Mouse (Mus musculus): ENCODE results near the gene Ect2. TPM values are rescaled to one million over a fixed set of nuclear protein-coding genes. Genes with fewer than 3 reads are reported as not detected.

Gene Ect2
- polyA plus RNA-seq, 1 experiment from 2014 or later, result 78.9 TPM

DNA sequence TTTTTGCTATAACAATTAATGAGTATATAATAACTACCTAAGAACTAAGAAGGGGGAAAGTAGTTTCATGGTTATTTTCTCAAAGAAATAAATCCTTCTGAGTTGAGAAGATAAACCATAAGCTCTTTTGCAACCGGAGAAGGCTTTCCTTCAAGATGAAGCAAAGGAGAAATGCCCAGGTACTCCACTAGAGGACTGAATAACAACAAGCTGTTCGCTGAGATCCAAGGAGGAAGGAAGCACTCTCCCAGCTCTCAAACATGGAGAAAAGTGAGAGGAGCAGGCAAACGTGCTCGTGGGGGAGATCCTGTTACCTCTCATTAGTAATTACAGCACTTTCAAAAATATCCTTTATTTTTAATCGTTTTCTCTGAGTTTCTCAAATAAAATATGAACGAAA lies 46.5 kb downstream of the Ect2 start:
- H3K4me3 ChIP-seq (ENCODE audit: low read depth, low read length), result no peak overlapping the region
- H3K4me2 ChIP-seq (ENCODE audit: low read depth, severe bottlenecking), result no peak overlapping the region
- no peak overlapping the region for H3K9ac ChIP-seq (ENCODE audit: low read length)
- H3K4me1 ChIP-seq (ENCODE audit: control insufficient read depth, insufficient read depth, low read length), result no peaks in the 10 kb centered on the region
- 85% methylated on average over 6 of the region's 6 CpGs for WGBS
- no peak overlapping the region for H3K27ac ChIP-seq (replicated peaks; ENCODE audit: low read depth, low read length)
- peaks cover 6% of the 10 kb centered on the region; the same call in 1 of the 2 replicates for H3K36me3 ChIP-seq (ENCODE audit: control insufficient read depth, insufficient read depth, low read length)
- H3K27me3 ChIP-seq (ENCODE audit: control insufficient read depth, insufficient read depth, low read length), result no peaks in the 10 kb centered on the region
- no peaks in the 10 kb centered on the region for H3K9me3 ChIP-seq (ENCODE audit: control insufficient read depth, low read length)
- ATAC-seq (ENCODE audit: insufficient number of reproducible peaks, low FRiP score, low TSS enrichment, low read depth), result no peak
- DNase-seq (ENCODE audit: low spot score), result no peak

GRCm38 (mm10) chr3:27102965-27103364 lies 50.7 kb downstream of the Ect2 start:
- WGBS, result 97% methylated on average over 6 of the region's 6 CpGs
- Histone ChIP-seq H3K4me1 (ENCODE audit: control insufficient read depth, insufficient read depth, low read length) (no peaks in the 10 kb centered on the region), H3K4me3 (ENCODE audit: low read depth, low read length) (no peak overlapping the region), H3K27me3 (ENCODE audit: control insufficient read depth, insufficient read depth, low read length) (no peaks in the 10 kb centered on the region), H3K9ac (ENCODE audit: low read length) (no peak overlapping the region), H3K9me3 (ENCODE audit: control insufficient read depth, low read length) (no peaks in the 10 kb centered on the region), H3K27ac (replicated peaks; ENCODE audit: low read depth, low read length) (no peak overlapping the region), H3K4me2 (ENCODE audit: low read depth, severe bottlenecking) (no peak overlapping the region), H3K36me3 (ENCODE audit: control insufficient read depth, insufficient read depth, low read length) (peaks cover 10% of the 10 kb centered on the region; the same call in 1 of the 2 replicates)
- no peak for ATAC-seq (ENCODE audit: insufficient number of reproducible peaks, low FRiP score, low TSS enrichment, low read depth)
- DNase-seq (ENCODE audit: low spot score), result no peak

DNA sequence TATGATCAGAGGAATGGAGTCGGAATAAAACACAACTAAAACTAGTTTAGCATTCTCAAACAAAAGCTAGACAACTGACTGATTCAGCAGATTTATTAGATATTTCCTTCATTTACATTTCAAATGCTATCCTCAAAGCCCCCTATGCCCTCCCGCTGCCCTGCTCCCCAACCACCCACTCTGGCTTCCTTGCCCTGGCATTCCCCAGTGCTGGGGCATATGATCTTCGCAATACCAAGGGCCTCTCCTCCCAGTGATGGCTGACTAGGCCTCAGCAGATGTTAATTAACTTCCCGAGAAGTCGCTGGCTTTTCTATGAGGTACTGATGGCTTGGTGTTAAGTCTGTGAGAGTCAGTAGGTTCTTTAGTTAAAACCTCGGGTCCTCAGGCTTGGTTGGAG lies 55.0 kb downstream of the Ect2 start:
- DNase-seq (ENCODE audit: low spot score) (no peak), ATAC-seq (ENCODE audit: insufficient number of reproducible peaks, low FRiP score, low TSS enrichment, low read depth) (no peak)
- Histone ChIP-seq H3K4me2 (ENCODE audit: low read depth, severe bottlenecking) (no peak overlapping the region), H3K36me3 (ENCODE audit: control insufficient read depth, insufficient read depth, low read length) (peaks cover 11% of the 10 kb centered on the region; the same call in 1 of the 2 replicates), H3K9ac (ENCODE audit: low read length) (no peak overlapping the region), H3K27me3 (ENCODE audit: control insufficient read depth, insufficient read depth, low read length) (no peaks in the 10 kb centered on the region), H3K4me1 (ENCODE audit: control insufficient read depth, insufficient read depth, low read length) (no peaks in the 10 kb centered on the region), H3K27ac (replicated peaks; ENCODE audit: low read depth, low read length) (no peak overlapping the region), H3K4me3 (ENCODE audit: low read depth, low read length) (no peak overlapping the region), H3K9me3 (ENCODE audit: control insufficient read depth, low read length) (no peaks in the 10 kb centered on the region)
- 93% methylated on average over 6 of the region's 6 CpGs for WGBS

- ATAC-seq (ENCODE audit: insufficient number of reproducible peaks, low FRiP score, low TSS enrichment, low read depth) (no peak), DNase-seq (ENCODE audit: low spot score) (no peak)
- Histone ChIP-seq H3K4me2 (ENCODE audit: low read depth, severe bottlenecking) (no peak overlapping the region), H3K27me3 (ENCODE audit: control insufficient read depth, insufficient read depth, low read length) (no peaks in the 10 kb centered on the region), H3K4me1 (ENCODE audit: control insufficient read depth, insufficient read depth, low read length) (no peaks in the 10 kb centered on the region), H3K9me3 (ENCODE audit: control insufficient read depth, low read length) (no peaks in the 10 kb centered on the region), H3K4me3 (ENCODE audit: low read depth, low read length) (no peak overlapping the region), H3K9ac (ENCODE audit: low read length) (no peak overlapping the region), H3K36me3 (ENCODE audit: control insufficient read depth, insufficient read depth, low read length) (peaks cover 2% of the 10 kb centered on the region; the same call in 1 of the 2 replicates), H3K27ac (replicated peaks; ENCODE audit: low read depth, low read length) (no peak overlapping the region)
- 93% methylated on average over 6 of the region's 6 CpGs for WGBS
Observed at GRCm38 (mm10) chr3:27086221-27086620, 67.5 kb downstream of the Ect2 start.

DNA sequence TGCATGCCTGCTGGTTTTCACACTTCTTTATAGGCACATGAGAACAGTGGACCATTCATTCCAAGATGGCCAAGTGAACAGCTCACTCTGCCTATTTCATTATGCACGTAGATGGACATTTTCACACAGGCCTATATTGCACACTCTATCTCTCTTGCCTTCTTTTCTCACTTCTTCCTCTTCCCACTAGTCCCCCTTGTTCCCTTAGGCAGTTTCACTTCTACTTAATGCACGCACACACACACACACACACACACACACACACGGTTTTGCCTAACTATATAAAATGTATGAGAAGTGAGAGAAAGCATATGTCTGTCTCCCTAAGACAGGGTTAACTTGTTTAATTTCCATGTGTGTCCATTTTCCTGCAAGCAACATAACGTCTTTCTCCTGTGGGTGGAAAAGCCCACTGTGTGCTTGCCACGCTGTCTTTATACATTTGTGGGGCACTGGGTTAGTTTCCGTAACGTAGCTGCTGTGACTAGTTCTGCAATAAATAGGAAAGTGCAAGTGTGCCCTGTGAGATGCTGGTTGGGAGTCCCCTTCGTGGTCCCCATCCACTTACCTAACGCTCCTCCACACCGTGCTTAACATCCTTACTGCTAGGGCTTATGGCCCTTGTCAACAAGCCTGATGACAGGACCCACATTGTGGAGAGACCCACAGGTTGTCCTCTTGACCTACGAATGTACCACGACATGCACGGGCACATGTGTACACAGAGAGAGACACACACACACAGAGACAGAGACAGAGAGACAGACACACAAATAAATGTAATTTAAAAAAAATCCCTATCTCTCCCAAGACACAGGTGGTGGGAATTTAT lies 72.2 kb downstream of the Ect2 start:
- H3K9ac ChIP-seq (ENCODE audit: low read length), result no peak overlapping the region
- no peak overlapping the region for H3K4me2 ChIP-seq (ENCODE audit: low read depth, severe bottlenecking)
- H3K9me3 ChIP-seq (ENCODE audit: control insufficient read depth, low read length), result no peaks in the 10 kb centered on the region
- H3K27ac ChIP-seq (replicated peaks; ENCODE audit: low read depth, low read length), result no peak overlapping the region
- no peak overlapping the region for H3K4me3 ChIP-seq (ENCODE audit: low read depth, low read length)
- DNase-seq (ENCODE audit: low spot score) (no peak), ATAC-seq (ENCODE audit: insufficient number of reproducible peaks, low FRiP score, low TSS enrichment, low read depth) (no peak)
- WGBS, result 88% methylated on average over 13 of the region's 13 CpGs
- H3K36me3 ChIP-seq (ENCODE audit: control insufficient read depth, insufficient read depth, low read length), result no peaks in the 10 kb centered on the region
- no peaks in the 10 kb centered on the region for H3K27me3 ChIP-seq (ENCODE audit: control insufficient read depth, insufficient read depth, low read length)
- no peaks in the 10 kb centered on the region for H3K4me1 ChIP-seq (ENCODE audit: control insufficient read depth, insufficient read depth, low read length)

DNA sequence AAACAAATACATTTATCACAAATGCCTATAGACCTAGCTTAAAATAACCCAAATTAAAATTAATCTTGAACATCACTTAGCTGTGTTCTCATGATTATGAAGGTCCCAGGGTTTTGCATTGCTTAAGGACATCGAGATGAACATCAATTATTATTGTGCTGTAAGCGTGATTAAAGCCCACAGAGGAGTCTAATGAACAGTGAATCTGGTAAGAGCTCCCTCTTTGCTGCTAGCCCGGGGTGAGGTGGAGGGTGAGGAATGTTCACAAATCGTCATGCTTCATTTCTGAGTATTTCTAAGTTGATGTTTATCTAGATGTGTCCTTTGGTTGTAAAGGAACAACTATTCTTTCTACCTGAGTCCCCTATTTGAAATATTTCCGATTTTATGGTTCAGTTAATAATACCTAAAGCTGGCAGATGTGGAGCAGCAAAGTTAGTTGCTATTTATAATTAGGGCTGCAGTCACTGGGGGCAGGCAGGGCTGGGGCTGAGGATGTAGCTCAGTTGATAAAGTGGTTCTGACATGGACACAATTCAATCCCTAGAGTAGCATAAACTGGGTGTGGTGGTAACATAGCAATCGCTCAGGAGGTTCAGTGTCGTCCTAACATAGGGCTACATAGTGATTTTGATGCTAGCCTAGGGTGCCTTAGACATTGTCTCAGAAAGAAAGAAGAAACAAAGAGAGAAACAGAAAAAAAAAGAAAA lies 73.5 kb downstream of the Ect2 start:
- Histone ChIP-seq H3K27ac (replicated peaks; ENCODE audit: low read depth, low read length) (no peak overlapping the region), H3K9ac (ENCODE audit: low read length) (no peak overlapping the region), H3K27me3 (ENCODE audit: control insufficient read depth, insufficient read depth, low read length) (no peaks in the 10 kb centered on the region), H3K36me3 (ENCODE audit: control insufficient read depth, insufficient read depth, low read length) (no peaks in the 10 kb centered on the region), H3K4me2 (ENCODE audit: low read depth, severe bottlenecking) (no peak overlapping the region), H3K9me3 (ENCODE audit: control insufficient read depth, low read length) (no peaks in the 10 kb centered on the region), H3K4me1 (ENCODE audit: control insufficient read depth, insufficient read depth, low read length) (no peaks in the 10 kb centered on the region), H3K4me3 (ENCODE audit: low read depth, low read length) (no peak overlapping the region)
- no peak for ATAC-seq (ENCODE audit: insufficient number of reproducible peaks, low FRiP score, low TSS enrichment, low read depth)
- 86% methylated on average over 7 of the region's 7 CpGs for WGBS
- no peak for DNase-seq (ENCODE audit: low spot score)

- WGBS, result 93% methylated on average over 2 of the region's 2 CpGs
- ATAC-seq (ENCODE audit: insufficient number of reproducible peaks, low FRiP score, low TSS enrichment, low read depth), result no peak
Observed at GRCm38 (mm10) chr3:27073884-27074283, 79.8 kb downstream of the Ect2 start.

GRCm38 (mm10) chr3:27071706-27072105 lies 82.0 kb downstream of the Ect2 start:
- H3K27ac ChIP-seq (replicated peaks; ENCODE audit: low read depth, low read length), result no peak overlapping the region
- H3K9ac ChIP-seq (ENCODE audit: low read length), result no peak overlapping the region
- no peak for ATAC-seq (ENCODE audit: insufficient number of reproducible peaks, low FRiP score, low TSS enrichment, low read depth)
- H3K4me3 ChIP-seq (ENCODE audit: low read depth, low read length), result no peak overlapping the region
- no peaks in the 10 kb centered on the region for H3K27me3 ChIP-seq (ENCODE audit: control insufficient read depth, insufficient read depth, low read length)
- WGBS, result 95% methylated on average over 4 of the region's 4 CpGs
- DNase-seq (ENCODE audit: low spot score), result no peak
- no peaks in the 10 kb centered on the region for H3K36me3 ChIP-seq (ENCODE audit: control insufficient read depth, insufficient read depth, low read length)
- no peaks in the 10 kb centered on the region for H3K9me3 ChIP-seq (ENCODE audit: control insufficient read depth, low read length)
- H3K4me1 ChIP-seq (ENCODE audit: control insufficient read depth, insufficient read depth, low read length), result no peaks in the 10 kb centered on the region
- H3K4me2 ChIP-seq (ENCODE audit: low read depth, severe bottlenecking), result no peak overlapping the region

More at GRCm38 (mm10) chr3:27073884-27074283, 79.8 kb downstream of the Ect2 start:
- no peak overlapping the region for H3K4me3 ChIP-seq (ENCODE audit: low read depth, low read length)
- no peak for DNase-seq (ENCODE audit: low spot score)
- no peaks in the 10 kb centered on the region for H3K27me3 ChIP-seq (ENCODE audit: control insufficient read depth, insufficient read depth, low read length)
- H3K9ac ChIP-seq (ENCODE audit: low read length), result no peak overlapping the region
- H3K4me1 ChIP-seq (ENCODE audit: control insufficient read depth, insufficient read depth, low read length), result no peaks in the 10 kb centered on the region
- H3K27ac ChIP-seq (replicated peaks; ENCODE audit: low read depth, low read length), result no peak overlapping the region
- no peak overlapping the region for H3K4me2 ChIP-seq (ENCODE audit: low read depth, severe bottlenecking)
- H3K36me3 ChIP-seq (ENCODE audit: control insufficient read depth, insufficient read depth, low read length), result no peaks in the 10 kb centered on the region
- no peaks in the 10 kb centered on the region for H3K9me3 ChIP-seq (ENCODE audit: control insufficient read depth, low read length)

All from limb, embryonic 11.5 days (tissue).